Mouse (Mus musculus) midbrain, embryonic 11.5 days (tissue): ENCODE measurements at regions not wholly inside any gene's neighbourhood (a gene's known extent, or its start where the extent isn't known, plus 50 kb on each side); places are given as distances from the start of the nearest gene placed in this dataset.
"Not testable (repeated sequence)": the region's sequence is repeated elsewhere in the genome, so short reads cannot be mapped to it uniquely, and the experiment has no call there.

Experiments
- ATAC-seq: fragments of 200-750 bp; cut with Nextera tagmentation; 2 replicates; pipeline ENCODE4 v1.8.0; 2017; ENCODE audit warnings: moderate TSS enrichment, moderate library complexity; ENCODE audit not compliant: low FRiP score
- DNase-seq: peaks from one replicate; pipeline ENCODE4 v3.0.0; 2015; ENCODE audit warnings: low spot score; ENCODE audit errors: missing footprints
- H3K27ac ChIP-seq: fragments of 300-500 bp; sonication (generic); 2 replicates; pipeline ENCODE4 v1.5.1; 2014; ENCODE audit warnings: low read depth, low read length
- H3K27me3 ChIP-seq: fragments of 300-500 bp; sonication (generic); 2 replicates; pipeline ENCODE4 v1.6.1; 2014; ENCODE audit warnings: mild to moderate bottlenecking, low read length, moderate library complexity, mixed read lengths; ENCODE audit not compliant: control insufficient read depth, insufficient read depth
- H3K36me3 ChIP-seq: fragments of 300-500 bp; sonication (generic); 2 replicates; pipeline ENCODE4 v1.6.1; 2014; ENCODE audit warnings: mild to moderate bottlenecking, low read length, moderate library complexity, mixed read lengths; ENCODE audit not compliant: control insufficient read depth, insufficient read depth
- H3K4me1 ChIP-seq: fragments of 300-500 bp; sonication (generic); 2 replicates; pipeline ENCODE4 v1.6.1; 2014; ENCODE audit warnings: low read length; ENCODE audit not compliant: control insufficient read depth, insufficient read depth
- H3K4me2 ChIP-seq: fragments of 300-500 bp; sonication (generic); 2 replicates; pipeline ENCODE4 v1.6.1; 2014; ENCODE audit warnings: mild to moderate bottlenecking, moderate library complexity
- H3K4me3 ChIP-seq: fragments of 300-500 bp; sonication (generic); 2 replicates; pipeline ENCODE4 v1.5.1; 2014; ENCODE audit warnings: low read depth, low read length
- H3K9ac ChIP-seq: fragments of 300-500 bp; sonication (generic); 2 replicates; pipeline ENCODE4 v1.6.1; 2014; ENCODE audit warnings: low read length
- H3K9me3 ChIP-seq: fragments of 300-500 bp; sonication (generic); 2 replicates; pipeline ENCODE4 v1.6.1; 2016; ENCODE audit warnings: low read length; ENCODE audit not compliant: control insufficient read depth
- WGBS: fragments of 180-500 bp; shearing (Covaris S2); extraction: QIAGEN DNeasy Blood & Tissue Kit; methylation state at CpG from one replicate; pipeline ENCODE4 v1.1.7; 2014; 5-methylcytosine and 5-hydroxymethylcytosine counted together

GRCm38 (mm10) chr17:61273631-61274030 is 1607.5 kb downstream of the Efna5 start:
- Histone ChIP-seq H3K36me3 (no peaks in the 10 kb centered on the region), H3K9me3 (no peaks in the 10 kb centered on the region), H3K4me2 (no peak overlapping the region), H3K27me3 (no peaks in the 10 kb centered on the region), H3K4me1 (no peaks in the 10 kb centered on the region), H3K27ac (no peak overlapping the region), H3K4me3 (no peak overlapping the region), H3K9ac (no peak overlapping the region)
- ATAC-seq = no peak
- DNase-seq = no peak

- not testable (repeated sequence) for DNase-seq, H3K9me3 ChIP-seq, ATAC-seq, H3K27me3 ChIP-seq, H3K36me3 ChIP-seq, H3K27ac ChIP-seq, H3K4me1 ChIP-seq, H3K9ac ChIP-seq, H3K4me2 ChIP-seq, H3K4me3 ChIP-seq
- WGBS = 80% methylated on average over 1 of the region's 1 CpGs
These were observed 1624.6 kb downstream of the Efna5 start for GRCm38 (mm10) chr17:61256526-61256925.

- no peaks in the 10 kb centered on the region for H3K36me3 ChIP-seq
- 57% methylated on average over 3 of the region's 3 CpGs for WGBS
- no peak overlapping the region for H3K27ac ChIP-seq
- DNase-seq (peak; percentile 64), ATAC-seq (no peak)
- H3K4me1 ChIP-seq = no peaks in the 10 kb centered on the region
- H3K27me3 ChIP-seq = no peaks in the 10 kb centered on the region
- H3K4me2 ChIP-seq = no peak overlapping the region
- no peak overlapping the region for H3K4me3 ChIP-seq
- no peak overlapping the region for H3K9ac ChIP-seq
- no peaks in the 10 kb centered on the region for H3K9me3 ChIP-seq
These were observed 1632.7 kb downstream of the Efna5 start for GRCm38 (mm10) chr17:61248411-61248810.

- H3K4me2 ChIP-seq = no peak overlapping the region
- no peaks in the 10 kb centered on the region for H3K9me3 ChIP-seq
- WGBS = 87% methylated on average over 7 of the region's 7 CpGs
- H3K27me3 ChIP-seq = no peaks in the 10 kb centered on the region
- no peak for ATAC-seq
- no peak overlapping the region for H3K27ac ChIP-seq
- H3K4me3 ChIP-seq = no peak overlapping the region
- no peak overlapping the region for H3K9ac ChIP-seq
- DNase-seq = peak; percentile 74
- no peaks in the 10 kb centered on the region for H3K36me3 ChIP-seq
- no peaks in the 10 kb centered on the region for H3K4me1 ChIP-seq
These were observed 1663.9 kb downstream of the Efna5 start for GRCm38 (mm10) chr17:61217198-61217722.

GRCm38 (mm10) chr17:61204316-61204715 is 1676.8 kb downstream of the Efna5 start:
- no peak overlapping the region for H3K27ac ChIP-seq
- ATAC-seq (no peak), DNase-seq (peak; percentile 12)
- H3K9ac ChIP-seq = no peak overlapping the region
- H3K27me3 ChIP-seq = no peaks in the 10 kb centered on the region
- WGBS = 96% methylated on average over 3 of the region's 3 CpGs
- H3K9me3 ChIP-seq = no peaks in the 10 kb centered on the region
- H3K4me3 ChIP-seq = no peak overlapping the region
- no peak overlapping the region for H3K4me2 ChIP-seq
- H3K36me3 ChIP-seq = no peaks in the 10 kb centered on the region
- H3K4me1 ChIP-seq = no peaks in the 10 kb centered on the region

GRCm38 (mm10) chr17:61187880-61188279 is 1693.2 kb downstream of the Efna5 start:
- H3K9ac ChIP-seq, H3K27ac ChIP-seq, H3K27me3 ChIP-seq, H3K4me1 ChIP-seq, H3K4me3 ChIP-seq, H3K36me3 ChIP-seq, ATAC-seq, H3K4me2 ChIP-seq, H3K9me3 ChIP-seq, DNase-seq: not testable (repeated sequence)
- WGBS = 86% methylated on average over 3 of the region's 3 CpGs

- DNase-seq = no peak
- ATAC-seq = no peak
- Histone ChIP-seq H3K4me2 (no peak overlapping the region), H3K27ac (no peak overlapping the region), H3K4me1 (no peaks in the 10 kb centered on the region), H3K36me3 (no peaks in the 10 kb centered on the region), H3K27me3 (no peaks in the 10 kb centered on the region), H3K4me3 (no peak overlapping the region), H3K9me3 (no peaks in the 10 kb centered on the region), H3K9ac (no peak overlapping the region)
- 81% methylated on average over 1 of the region's 1 CpGs for WGBS
These were observed 1704.5 kb downstream of the Efna5 start for GRCm38 (mm10) chr17:61176586-61176985.

GRCm38 (mm10) chr17:61159437-61159836 is 1721.7 kb downstream of the Efna5 start:
- Histone ChIP-seq H3K36me3 (no peaks in the 10 kb centered on the region), H3K27ac (no peak overlapping the region), H3K4me3 (no peak overlapping the region), H3K9ac (no peak overlapping the region), H3K9me3 (no peaks in the 10 kb centered on the region), H3K27me3 (no peaks in the 10 kb centered on the region), H3K4me2 (no peak overlapping the region), H3K4me1 (no peaks in the 10 kb centered on the region)
- ATAC-seq (no peak), DNase-seq (no peak)
- WGBS = 87% methylated on average over 2 of the region's 2 CpGs

- 84% methylated on average over 7 of the region's 7 CpGs for WGBS
- DNase-seq = no peak
- Histone ChIP-seq H3K4me2 (no peak overlapping the region), H3K27me3 (no peaks in the 10 kb centered on the region), H3K9ac (no peak overlapping the region), H3K27ac (no peak overlapping the region), H3K4me3 (no peak overlapping the region), H3K9me3 (no peaks in the 10 kb centered on the region), H3K4me1 (no peaks in the 10 kb centered on the region), H3K36me3 (no peaks in the 10 kb centered on the region)
- ATAC-seq = no peak
These were observed 1744.1 kb downstream of the Efna5 start for GRCm38 (mm10) chr17:61137006-61137405.

GRCm38 (mm10) chr17:61127767-61128166 is 1753.3 kb downstream of the Efna5 start:
- no peak overlapping the region for H3K4me2 ChIP-seq
- no peaks in the 10 kb centered on the region for H3K4me1 ChIP-seq
- 88% methylated on average over 1 of the region's 1 CpGs for WGBS
- H3K9me3 ChIP-seq = no peaks in the 10 kb centered on the region
- ATAC-seq (no peak), DNase-seq (no peak)
- H3K27me3 ChIP-seq = no peaks in the 10 kb centered on the region
- H3K9ac ChIP-seq = no peak overlapping the region
- H3K4me3 ChIP-seq = no peak overlapping the region
- H3K36me3 ChIP-seq = no peaks in the 10 kb centered on the region
- no peak overlapping the region for H3K27ac ChIP-seq
